Mouse (Mus musculus): Measurements from ENCODE around the gene Ttll5.

GRCm38 (mm10) chr12:86015114-86015513 lies 190.7 kb downstream of the Ttll5 start:
- TF ChIP-seq POLR2A (IDR thresholded peaks at IDR 0.05; ENCODE audit: control insufficient read depth, low read depth, low read length) (no peak), CTCF (IDR thresholded peaks at IDR 0.05; ENCODE audit: control insufficient read depth, insufficient read depth, insufficient replicate concordance, low read depth, low read length) (no peak)
